Mouse (Mus musculus) mouse embryonic stem cell (cell line): ENCODE measurements at regions not wholly inside any gene's neighbourhood (a gene's known extent, or its start where the extent isn't known, plus 50 kb on each side); places are given as distances from the start of the nearest gene placed in this dataset.

Source experiments
- in situ Hi-C, 2 experiments: fragments of 300-500 bp; cut with MboI; formaldehyde crosslinking; loops; 1 replicate in 1 of 2; 3 replicates in 1 of 2; pipeline ENCODE4 v1.14.3; 2019 to 2020; ENCODE audit warnings: low sequenced_read_pairs in 2 of 2, low pct_unique_long_range_greater_than_20kb in 1 of 2, mixed read lengths in 1 of 2; ENCODE audit not compliant: unreplicated experiment in 1 of 2

DNA sequence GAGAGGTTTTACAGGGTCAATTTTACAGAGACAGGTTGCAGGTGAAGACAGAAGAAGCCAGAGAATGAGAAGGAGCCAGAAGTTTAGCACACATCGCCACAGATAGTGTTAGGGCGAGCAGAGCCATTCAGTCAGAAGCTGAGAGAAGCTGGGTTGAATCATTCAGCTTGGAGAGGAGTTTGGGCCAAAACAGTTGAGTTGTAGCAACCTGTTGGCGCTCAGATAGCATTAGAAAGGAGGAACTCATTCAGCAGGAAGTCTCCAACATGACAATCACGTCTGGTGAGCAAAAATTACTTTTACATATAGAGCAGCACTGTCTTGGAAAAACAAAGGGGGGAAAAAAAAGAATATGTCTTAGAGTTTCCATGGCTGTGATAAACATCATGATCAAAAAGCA is 53.2 kb downstream of the Fam43a start:
- in situ Hi-C loops = no loop called here

DNA sequence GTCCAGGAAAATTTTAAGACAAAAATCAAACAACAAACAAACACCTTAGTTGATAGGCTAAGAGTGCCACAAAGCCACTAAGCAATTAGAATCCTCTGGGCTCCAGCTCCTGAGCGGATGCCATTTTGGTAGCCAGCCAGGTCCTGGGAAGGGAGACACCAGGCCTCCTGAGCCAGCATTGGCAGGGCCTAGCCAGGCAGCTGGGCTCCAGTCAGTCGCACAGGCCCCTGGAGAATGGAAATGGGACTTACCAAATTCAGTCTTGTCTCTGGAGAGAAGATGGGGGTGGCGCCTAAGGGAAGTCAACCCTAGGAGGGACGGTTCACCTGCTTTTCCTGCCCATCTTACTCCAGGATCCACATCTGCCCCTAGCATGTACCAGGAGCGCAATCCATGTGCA is 54.3 kb downstream of the Fam43a start:
- in situ Hi-C loops = no loop called here

GRCm38 (mm10) chr16:30654226-30654625 is 54.7 kb downstream of the Fam43a start:
- in situ Hi-C loops = no loop called here

DNA sequence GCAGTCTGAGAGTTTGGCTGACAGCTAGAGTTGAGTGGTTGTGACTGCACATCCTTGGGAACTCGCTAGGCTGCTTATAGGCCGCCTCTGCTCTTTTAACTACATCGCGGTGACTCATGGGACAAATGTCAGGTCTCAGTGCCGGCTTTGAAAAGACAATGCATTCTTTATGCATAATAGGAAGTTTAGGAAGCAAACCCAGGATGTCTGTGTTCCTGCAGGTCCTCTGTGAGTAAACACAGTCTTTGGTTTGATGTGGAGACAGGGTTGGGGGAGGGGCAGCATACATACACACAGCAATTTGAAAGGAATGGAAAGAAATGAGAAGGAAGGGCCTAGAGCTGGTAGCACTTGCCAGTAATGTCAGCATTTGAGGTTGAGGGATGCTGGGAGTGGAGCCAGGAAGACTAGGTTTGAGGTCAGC is 56.3 kb downstream of the Fam43a start:
- in situ Hi-C loops = no loop called here

GRCm38 (mm10) chr16:30656881-30657280 is 57.4 kb downstream of the Fam43a start:
- in situ Hi-C loops = no loop called here

DNA sequence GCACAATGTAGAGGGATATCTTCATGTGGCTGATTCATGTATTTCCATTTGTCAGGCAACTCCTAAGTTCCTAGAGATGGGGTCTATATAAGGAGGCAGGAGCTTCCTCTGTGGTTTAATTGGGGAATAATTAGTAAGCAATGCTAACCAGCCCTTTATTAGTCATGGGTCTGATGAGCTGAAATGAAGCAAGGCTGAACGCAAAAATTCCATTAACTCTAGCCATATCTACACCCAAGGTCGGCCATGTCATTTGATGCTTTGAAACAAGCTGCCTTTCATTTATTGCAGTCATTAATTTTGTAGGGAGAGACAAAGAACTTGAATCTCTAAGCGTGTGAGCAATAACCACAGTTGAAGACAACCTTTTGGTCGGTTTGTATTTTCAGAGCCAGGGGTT is 59.4 kb downstream of the Fam43a start:
- in situ Hi-C loops = no loop called here

DNA sequence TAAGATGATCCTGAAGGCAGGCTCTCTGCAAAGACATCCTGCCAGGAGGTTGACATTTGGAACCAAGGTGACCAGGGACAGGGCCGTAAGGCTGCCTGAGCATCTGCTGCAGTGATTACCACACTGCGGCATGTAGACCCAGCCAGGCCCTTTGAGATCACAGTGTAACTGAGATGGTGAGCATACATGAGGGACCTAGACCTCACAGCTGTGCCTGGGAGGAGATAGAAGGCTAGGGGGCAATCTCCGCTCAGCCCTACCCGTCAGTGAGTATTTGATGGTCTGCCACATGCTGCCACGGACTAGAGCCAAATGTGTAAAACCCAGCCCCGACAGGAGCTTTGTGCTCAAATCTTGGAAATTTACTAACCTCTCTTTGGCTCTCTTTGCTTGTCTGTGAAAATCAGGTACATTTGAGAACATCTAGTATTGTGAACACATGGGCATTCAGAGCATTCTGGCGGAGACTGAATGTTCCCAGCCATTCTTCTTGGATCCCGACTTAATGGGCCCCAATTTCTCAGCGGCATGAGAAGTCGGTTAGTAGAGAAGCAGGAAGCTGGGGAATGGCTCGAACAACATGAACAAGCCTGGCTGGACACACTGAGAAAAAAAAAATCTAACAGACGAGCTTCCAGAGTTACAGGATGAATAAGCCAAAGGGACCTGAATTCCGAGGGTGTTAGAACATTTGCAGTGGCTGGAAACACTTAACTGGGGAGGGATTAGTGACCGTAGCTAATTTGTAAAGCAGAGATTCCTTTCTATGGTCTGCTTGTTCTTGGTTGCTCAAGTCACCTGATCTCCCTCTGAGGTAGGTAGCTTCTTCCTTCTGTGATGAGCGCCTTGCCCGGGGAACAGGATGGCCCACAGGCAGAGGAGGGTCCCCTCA is 61.8 kb downstream of the Fam43a start:
- in situ Hi-C loops = no loop called here

DNA sequence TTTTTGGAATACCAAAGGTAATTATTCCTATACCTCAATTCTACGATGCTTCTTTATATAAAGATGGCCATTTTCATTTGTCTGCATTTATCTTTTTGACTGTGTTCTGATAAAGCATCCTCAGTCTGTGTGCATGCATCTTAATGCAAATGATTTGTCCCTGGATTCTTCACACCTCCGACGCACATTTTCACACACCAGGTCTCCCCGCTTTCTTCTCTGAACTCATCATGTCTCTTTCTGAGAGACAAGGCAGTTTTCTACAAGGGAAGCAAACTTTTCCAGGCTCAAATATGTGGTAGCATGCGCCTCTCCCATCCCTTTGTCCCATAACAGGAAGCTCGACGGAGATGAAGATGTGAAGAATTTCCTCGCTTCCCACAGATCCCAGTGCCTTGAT is 63.5 kb downstream of the Fam43a start:
- in situ Hi-C loops = no loop called here

- in situ Hi-C loops = no loop called here
These were observed 64.4 kb downstream of the Fam43a start for GRCm38 (mm10) chr16:30663971-30664370.

- in situ Hi-C loops = no loop called here
These were observed 64.9 kb downstream of the Fam43a start for GRCm38 (mm10) chr16:30664433-30664832.

GRCm38 (mm10) chr16:30665881-30666280 is 66.4 kb downstream of the Fam43a start:
- in situ Hi-C loops = no loop called here

DNA sequence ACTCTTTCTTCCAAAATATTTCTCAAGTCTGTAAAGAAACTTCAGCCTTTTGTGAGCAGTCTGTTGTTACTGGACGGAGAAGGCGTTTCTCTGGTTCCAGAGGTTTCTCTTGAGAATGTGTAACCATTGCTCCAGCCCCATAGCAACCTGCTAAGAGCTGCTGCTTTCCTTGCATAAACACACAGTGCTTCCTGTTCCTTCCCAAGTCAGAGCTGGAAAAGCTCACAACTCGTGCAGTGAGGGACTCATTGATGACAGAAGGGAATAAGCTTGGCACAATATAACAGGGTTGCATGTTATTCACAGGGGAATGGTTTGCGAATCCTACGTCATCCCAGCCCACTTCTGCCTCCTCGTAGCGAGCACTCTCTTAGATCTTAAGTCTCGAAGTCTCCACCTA is 70.4 kb downstream of the Fam43a start:
- in situ Hi-C loops = no loop called here

DNA sequence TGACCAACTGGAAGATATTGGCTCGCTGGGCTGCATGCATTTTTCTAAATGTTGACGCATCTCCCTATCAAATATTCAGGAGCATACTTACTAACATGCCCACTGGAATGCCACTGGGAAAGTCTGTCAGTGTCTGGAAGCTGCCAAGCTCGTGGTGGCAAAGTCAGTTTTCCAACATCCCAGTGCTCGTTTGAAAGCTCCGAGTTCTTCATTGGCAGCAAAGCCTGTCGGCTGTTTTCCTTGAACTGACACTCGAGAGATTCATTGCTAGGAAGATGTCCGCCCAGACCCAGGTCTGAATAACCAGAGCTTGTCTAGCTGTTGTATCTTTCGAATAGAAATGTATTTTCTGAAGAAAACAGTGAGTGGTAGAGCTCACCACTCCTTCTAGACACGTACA is 72.1 kb downstream of the Fam43a start:
- in situ Hi-C loops = no loop called here

DNA sequence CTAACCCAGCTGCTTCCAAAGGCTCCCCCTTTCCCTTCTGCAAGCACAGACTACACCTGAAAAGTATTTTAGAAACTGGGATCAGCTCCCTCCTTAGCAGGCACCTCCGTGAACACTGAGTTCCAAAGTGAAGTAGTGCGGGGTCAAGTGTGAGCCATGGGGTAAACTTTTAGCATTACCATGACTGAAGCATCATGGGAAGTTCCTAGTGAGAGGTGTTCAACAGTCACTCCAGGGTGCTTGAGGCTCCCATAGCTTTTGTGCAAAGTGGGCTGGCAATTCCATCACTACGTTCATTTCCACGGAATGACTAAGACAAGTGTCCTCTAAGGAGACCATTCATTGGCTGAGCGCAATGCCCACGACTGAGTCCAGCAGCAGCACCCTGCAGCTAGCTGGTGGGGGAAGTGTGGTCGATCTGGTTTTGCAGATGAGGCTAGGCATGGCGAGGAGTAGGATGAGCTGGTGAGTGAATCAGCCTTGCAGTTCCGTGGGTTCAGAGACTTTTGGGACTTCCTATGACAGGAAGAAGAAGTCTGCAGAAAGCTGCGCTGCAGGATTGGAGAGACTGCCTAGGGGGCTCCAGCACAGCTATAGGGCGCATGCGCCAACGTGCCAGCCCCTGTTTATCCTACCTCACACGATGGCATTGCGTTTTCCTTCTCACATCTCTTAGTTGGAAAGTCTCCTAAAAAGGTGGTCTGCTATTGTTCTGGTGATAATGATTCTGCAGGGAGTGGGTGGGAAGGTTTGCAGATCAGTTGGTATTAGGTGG is 73.4 kb downstream of the Fam43a start:
- in situ Hi-C loops = no loop called here

GRCm38 (mm10) chr16:30673662-30674061 is 74.1 kb downstream of the Fam43a start:
- in situ Hi-C loops = no loop called here

DNA sequence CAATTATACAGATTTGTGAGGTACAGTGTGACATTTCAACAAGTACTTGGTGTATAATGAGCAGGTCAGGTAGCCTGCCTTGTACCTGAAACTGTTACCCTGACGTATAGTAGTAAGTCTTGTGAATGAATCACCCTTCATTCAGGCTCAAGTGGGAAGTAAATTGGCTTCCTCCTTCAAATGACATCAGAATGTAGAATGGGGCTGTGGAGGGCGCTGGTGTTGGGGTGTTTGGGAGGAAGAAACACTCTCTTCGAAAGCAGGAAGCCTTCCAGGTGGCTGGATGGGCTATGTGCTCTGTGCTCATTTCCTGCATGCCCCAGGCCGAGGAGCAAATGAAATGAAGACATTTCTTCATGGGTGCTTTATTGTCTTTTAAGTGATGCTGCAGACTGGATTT is 76.3 kb downstream of the Fam43a start:
- in situ Hi-C loops = no loop called here

DNA sequence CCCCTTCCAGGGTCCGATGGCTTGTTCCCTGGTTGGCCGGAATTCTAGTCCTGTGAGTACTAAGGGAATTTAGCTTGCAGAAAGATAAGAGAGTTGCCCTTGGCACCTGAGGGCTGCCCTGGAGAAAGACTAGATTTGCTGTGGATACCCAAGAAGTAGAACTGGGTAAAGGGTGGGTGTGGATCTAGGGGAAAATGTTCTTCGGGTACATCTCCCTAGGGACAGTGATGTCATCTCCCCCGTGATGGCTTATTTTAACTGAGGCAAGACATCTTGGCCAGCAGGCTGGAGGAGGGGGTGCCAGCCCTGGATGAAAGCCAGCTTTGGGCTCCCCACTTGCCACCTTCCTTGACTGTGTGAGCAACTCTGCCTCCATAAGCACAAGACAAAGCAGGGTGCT is 77.5 kb downstream of the Fam43a start:
- in situ Hi-C loops = no loop called here

DNA sequence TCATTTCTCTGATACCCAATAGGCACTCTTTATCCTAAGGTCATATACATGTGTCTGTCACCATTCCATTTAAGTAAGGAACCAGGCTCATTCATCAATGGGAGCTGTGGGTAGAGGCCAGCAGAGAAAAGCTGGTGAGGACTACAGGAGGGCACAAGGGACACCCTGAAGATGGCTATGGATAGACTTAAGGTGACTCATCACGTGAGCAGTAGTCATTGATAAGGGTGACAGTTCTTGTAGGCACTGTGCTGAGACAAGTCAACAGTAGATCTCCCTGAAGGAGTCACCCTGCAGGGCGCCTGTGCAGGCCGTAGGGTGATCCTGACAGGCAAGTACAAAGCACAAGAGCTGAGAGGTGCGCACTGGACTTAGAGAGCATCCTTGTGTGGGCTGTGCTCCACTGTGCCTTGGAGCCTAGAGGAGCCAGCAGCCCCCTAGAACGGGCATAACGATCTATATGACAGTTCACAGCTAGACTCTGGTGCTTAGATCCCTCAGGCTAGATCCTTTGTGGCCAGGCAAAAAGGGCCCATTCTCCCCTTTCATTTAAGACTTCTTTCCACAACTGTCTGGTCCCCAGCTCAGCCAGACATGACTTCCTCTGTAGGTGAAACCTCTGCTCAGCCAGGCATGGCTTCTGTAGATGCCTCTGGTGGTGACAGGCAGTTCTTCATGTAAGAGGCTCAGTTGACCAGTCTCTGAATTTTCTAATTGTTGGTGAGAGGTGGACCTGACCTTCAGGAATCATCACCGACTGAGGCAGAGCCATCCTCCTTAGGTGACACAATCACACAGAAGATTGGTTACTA is 78.6 kb downstream of the Fam43a start:
- in situ Hi-C loops = no loop called here
